Mouse (Mus musculus) T-helper 1 cell (primary cell): Measurements from ENCODE around the gene C1ra.
"Not testable (repeated sequence)": the region's sequence is repeated elsewhere in the genome, so short reads cannot be mapped to it uniquely, and the experiment has no call there.

Experiments
- in situ Hi-C: fragments of 300-600 bp; cut with MboI, MseI; formaldehyde crosslinking; loops from one replicate; pipeline ENCODE4 v1.15.1; 2025; ENCODE audit warnings: high pct_unique_total_duplicates

The C1ra gene

GRCm38 (mm10) chr6:124542284-124542683 is 30.1 kb downstream of the C1ra start, which contains the start of gene C1s1:
C1s1 (minus strand) TSS chr6:124542359.
- in situ Hi-C loops: loop anchor here (10.0 kb wide), 1 partner anchor 1413 kb away; no protein-coding TSS in a partner anchor

GRCm38 (mm10) chr6:124544466-124544865 is 32.3 kb downstream of the C1ra start:
- in situ Hi-C loops: loop anchor here (10.0 kb wide), 1 partner anchor 1410 kb away; no protein-coding TSS in a partner anchor

GRCm38 (mm10) chr6:124545425-124545824 is 33.2 kb downstream of the C1ra start:
- in situ Hi-C loops: loop anchor here (10.0 kb wide), 1 partner anchor 1409 kb away; no protein-coding TSS in a partner anchor

- in situ Hi-C loops: loop anchor here (10.0 kb wide), 1 partner anchor 1407 kb away; no protein-coding TSS in a partner anchor
Observed at GRCm38 (mm10) chr6:124547979-124548378, 35.8 kb downstream of the C1ra start.

- in situ Hi-C loops: loop anchor here (10.0 kb wide), 1 partner anchor 1406 kb away; no protein-coding TSS in a partner anchor
Observed at GRCm38 (mm10) chr6:124549023-124549550, 36.9 kb downstream of the C1ra start.

- in situ Hi-C loops: no loop called here
Observed at GRCm38 (mm10) chr6:124552766-124553165, 40.6 kb downstream of the C1ra start.

GRCm38 (mm10) chr6:124555956-124556355 is 43.8 kb downstream of the C1ra start:
- in situ Hi-C loops: not testable (repeated sequence)

GRCm38 (mm10) chr6:124561156-124561555 is 49.0 kb downstream of the C1ra start:
- in situ Hi-C loops: not testable (repeated sequence)

- in situ Hi-C loops: not testable (repeated sequence)
Observed at GRCm38 (mm10) chr6:124561611-124562010, 49.4 kb downstream of the C1ra start.

GRCm38 (mm10) chr6:124570026-124570425 is 57.8 kb downstream of the C1ra start, which contains the start of gene C1rb:
C1rb (plus strand) TSS chr6:124570294.
- in situ Hi-C loops: loop anchor here (5.0 kb wide), 2 partner anchors 53 to 192 kb away; no protein-coding TSS in a partner anchor
